Mouse (Mus musculus): ENCODE data around the gene Mcat.

Gene Mcat

DNA sequence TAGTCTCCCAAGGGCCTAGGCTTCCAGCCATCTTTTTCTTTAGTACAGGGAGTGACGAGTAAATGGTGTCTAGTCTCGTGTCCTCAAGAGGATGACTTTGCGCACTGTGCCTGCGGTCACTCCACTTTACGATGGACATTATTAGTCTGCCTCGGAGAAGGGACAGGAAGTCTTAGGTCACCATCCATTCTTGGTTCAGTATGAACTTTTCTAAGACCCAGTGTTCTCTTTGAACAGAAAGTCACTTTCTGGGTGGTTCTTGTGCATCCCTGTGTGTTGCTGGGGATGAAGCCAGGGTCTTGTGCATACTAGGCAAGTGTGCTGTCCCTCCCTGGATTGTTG, 27.7 kb downstream of the Mcat start:
- DNase-seq (ENCODE audit: low read depth), result no peak

DNA sequence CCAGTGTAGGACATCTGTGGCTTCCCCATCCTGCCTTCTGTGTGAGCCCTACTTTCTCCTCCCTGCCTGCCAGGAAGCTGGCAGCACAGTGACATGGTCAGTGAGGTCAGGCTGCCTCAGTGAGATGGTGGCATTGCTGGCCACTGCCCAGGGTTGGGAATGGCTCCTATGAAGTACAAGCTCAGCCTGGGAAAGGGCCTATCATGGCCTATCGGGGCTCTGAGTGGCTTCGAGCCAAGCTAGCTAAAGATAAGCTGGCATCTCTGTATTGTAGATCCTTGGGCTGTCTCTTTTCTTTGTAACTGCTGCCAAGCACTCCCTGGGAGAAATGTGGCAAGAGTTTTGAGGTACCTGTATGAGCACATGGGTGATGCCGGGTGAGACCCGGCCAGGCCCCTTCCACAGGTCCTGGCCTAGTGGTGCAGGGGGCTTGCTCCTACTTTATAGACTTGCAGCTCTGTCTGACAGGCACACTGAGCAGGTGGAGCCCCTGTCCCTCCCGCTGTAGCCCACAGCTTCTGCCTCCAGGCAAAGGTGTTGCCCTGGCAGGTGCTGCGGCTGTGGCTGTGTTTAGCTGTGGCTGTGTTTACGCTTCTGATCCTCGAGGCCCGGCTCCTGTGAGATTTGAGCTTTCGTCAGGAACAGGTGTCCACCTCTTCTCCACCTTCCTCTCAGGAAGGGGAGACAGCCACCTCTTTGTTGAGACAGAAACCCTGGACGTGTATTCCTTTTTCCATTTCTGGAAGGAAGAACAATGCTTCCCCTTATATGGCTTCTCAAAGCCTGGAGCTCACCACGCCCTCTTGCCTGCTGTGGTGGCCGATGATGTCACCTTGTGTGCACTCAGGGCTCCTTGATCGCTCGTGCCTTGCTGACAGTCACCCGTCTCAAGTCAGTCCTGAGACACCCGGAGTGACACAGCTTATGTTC, 28.4 kb downstream of the Mcat start:
- no peak for DNase-seq (ENCODE audit: low read depth)

DNA sequence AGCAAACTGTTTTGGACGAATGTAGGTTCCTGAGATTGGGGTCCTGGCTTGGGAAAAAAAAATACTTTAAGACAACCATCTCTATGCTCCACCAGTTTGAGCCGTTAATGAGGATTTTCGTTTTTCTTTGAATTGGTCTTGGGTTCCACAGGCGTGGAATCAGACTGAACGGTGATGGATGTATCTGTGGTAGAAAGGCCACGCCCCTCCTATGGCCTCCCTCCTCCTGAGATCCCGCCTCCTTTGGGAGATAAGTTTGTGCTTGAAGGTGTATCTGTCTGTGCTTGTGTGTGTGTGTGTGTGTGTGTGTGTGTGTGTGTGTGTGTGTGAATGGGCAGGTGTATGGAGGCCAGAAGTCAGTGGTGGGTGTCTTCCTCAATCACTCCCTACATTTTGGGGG, 31.0 kb downstream of the Mcat start:
- no peak for DNase-seq (ENCODE audit: low read depth)

DNA sequence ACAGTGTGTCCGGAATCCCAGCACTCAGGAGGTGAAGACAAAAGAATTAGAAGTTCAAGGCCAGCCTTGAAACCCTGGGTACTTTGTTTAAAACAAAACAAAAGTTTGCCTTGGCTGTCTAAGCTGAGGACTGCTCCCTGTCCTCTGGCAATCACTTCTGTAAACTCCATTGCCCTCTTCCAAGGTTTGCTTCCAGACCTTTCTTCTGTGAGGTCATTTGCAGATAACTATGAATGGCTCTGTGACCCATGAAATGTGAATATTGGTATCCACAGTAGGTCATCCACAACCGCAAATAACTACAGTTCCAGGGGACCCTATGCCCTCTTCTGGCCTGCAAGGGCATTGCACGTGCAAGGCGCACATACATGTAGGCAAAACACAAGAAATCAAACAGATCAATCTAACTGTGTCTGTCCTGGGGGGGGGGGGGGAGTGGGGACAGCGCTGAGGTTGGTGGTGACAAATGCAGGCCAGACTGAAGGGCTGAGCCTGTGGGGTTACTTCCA, 31.6 kb downstream of the Mcat start:
- DNase-seq (ENCODE audit: low read depth), result no peak

DNA sequence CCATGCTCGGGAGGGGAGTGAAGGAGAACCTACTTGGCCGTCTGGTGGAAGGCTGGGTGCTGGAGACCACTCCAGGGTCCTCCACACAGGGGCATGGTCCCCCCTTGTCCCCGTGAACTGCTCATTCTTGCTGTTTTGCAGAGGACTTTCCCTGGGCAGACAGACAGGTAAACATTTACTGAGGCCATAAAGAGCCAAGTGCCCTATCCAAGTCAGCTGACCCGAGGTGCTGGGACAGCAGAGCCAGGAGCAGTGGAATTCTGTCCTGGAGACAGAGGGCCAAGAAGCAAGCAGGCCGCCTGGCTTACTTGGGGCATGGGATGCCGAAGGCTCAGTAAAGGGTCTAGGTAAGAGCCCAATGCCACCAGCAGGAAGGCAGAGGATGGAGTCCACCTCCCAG, 32.9 kb downstream of the Mcat start:
- no peak for DNase-seq (ENCODE audit: low read depth)

DNA sequence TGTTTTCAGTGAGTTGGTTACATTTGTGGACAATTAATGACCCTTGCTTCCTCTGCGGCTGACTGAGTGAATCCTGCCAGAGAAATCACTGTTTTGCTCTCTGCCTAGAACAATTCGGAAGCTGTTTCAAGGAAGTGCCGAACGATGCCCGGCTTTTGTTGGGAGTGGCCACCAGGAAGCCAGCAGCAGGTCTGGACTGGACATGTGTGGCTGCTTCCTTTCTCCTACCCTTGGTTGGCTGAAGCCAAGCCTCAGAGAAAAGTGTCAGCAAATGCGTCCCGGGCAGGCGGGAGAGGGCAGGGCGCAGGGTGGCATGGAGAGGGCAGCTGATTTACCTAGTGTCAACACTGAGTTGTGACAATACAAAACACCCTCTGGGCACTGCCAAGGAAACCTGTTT, 33.4 kb downstream of the Mcat start:
- no peak for DNase-seq (ENCODE audit: low read depth)

DNA sequence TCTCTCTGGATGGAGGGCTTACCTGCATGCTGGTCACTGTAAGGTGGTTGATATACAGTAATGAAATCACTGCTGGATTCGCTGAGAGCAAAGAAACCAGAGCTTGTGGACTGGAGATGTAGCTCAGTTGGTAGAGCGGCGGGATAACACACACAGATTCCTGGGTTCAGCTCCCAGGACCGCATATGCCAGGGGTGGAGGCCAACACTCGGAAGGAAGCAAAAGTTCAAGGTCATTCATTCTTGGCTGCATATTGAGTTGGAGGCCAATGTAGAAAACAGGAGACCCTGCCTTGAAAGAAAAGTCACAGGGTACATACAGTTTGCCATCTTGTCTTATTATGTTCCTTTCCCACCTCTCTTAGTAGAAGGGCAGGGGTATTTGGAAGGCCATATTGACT, 33.8 kb downstream of the Mcat start:
- no peak for DNase-seq (ENCODE audit: low read depth)

DNA sequence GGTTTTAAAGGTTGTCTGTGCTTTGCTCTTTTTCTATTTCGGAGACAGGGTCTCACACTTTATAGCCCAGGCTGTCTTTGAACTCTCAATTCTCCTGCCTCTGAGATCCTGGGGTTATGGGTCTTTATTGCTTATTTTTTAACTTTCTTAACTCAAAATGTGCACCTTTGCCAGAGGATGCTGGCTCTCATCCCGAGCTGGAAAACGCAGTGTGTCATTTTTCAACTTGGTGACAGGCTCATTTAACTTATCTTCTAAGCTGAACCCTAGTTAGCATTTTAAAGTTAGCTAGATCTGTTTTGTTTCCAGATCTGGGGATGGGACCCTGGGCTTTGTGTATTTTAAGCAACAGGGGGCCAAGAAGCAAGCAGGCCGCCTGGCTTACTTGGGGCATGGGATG, 34.7 kb downstream of the Mcat start:
- no peak for DNase-seq (ENCODE audit: low read depth)

DNA sequence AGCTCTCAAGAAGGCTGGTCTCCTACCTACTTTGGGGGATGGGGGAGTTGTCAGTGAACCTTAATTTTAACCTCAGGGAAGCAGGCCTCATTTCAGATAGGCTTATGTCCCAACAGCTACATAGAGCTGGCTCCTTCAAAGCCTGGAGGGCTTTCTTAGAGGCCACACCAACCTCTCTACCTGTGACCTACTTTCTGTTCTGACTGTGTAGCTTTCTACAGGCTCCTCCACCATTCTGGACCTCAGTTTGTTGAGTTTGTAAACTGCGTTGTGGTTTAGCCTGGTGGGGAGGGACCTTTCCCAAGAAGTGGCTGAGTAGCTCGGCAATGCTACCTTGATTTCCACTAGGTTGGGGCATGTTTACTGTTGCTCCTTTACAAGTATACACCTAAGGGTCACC, 35.8 kb downstream of the Mcat start:
- DNase-seq (ENCODE audit: low read depth), result no peak

DNA sequence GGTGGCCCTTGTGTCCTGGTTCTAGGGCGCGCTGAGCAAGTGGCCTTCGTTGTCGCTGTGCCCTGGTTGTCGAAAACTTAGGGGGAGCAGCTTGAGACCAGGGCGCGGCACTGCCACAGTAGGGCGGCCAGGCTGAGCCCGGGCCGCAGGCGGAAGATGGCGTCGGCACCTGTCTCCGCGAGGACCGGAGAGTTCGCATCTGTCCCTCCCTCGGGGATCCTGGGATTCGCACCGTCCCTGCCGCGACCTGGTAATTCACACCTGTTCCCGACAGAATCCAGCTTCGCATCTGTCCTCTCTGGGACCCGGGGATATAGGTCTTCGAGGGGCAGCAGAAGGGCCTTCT, 36.5 kb downstream of the Mcat start:
- DNase-seq (ENCODE audit: low read depth), result no peak

DNA sequence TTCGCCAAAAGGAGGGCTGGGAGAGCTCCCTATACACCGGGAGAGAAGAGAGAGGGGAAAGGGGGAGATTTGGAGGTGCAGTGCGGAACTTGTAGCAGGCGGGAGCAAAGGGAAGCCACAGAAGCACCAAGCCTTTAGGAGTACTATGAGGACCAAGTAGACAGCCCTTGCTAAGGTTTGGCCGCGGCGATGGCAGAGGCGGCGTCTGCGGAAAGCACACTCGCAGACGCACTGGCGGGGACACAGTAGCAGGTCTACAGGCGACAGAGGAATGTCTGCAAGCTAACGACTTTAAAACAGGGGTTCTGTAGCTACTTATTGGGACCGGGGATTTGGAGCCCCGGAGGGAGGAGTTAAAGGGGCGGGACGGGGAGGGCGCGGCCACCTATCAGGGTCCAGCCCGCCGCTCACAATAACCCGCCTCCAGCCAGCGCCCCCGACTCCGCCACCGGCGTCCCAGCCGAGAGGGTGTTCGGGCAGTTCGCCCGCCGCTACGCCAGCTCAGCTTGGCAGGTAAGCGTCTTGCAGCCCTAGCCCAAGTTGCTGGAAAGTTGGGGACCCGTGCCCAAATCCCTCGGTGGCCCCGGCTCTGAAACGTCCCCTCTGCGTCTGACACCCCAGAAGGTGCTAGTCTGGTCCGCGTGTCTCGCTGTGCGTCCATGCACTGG, 37.0 kb downstream of the Mcat start, which contains the start of gene Bik:
TSS of gene Bik (plus strand) at position 439 of the 668 bp plus-strand sequence.
- DNase-seq (ENCODE audit: low read depth), result no peak

DNA sequence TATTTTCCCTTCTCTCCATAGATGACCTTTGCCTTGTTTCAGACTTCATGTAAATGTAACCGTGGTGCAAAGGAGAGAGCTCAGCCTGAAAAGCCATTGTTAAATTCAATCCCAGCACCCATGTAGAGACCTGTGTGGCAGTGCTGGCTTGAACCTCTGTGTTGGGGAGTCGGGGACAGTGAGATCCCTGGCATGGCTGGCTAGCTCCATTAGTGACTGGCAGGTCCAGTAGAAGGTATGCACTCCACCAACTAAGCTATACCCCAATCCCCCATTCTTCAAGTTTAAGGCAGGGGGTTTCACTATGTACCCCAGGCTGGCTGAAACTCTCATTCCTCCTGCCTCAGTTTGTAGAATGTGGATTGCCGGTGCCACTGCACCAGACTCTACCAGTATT, 39.3 kb downstream of the Mcat start:
- no peak for DNase-seq (ENCODE audit: low read depth)

DNA sequence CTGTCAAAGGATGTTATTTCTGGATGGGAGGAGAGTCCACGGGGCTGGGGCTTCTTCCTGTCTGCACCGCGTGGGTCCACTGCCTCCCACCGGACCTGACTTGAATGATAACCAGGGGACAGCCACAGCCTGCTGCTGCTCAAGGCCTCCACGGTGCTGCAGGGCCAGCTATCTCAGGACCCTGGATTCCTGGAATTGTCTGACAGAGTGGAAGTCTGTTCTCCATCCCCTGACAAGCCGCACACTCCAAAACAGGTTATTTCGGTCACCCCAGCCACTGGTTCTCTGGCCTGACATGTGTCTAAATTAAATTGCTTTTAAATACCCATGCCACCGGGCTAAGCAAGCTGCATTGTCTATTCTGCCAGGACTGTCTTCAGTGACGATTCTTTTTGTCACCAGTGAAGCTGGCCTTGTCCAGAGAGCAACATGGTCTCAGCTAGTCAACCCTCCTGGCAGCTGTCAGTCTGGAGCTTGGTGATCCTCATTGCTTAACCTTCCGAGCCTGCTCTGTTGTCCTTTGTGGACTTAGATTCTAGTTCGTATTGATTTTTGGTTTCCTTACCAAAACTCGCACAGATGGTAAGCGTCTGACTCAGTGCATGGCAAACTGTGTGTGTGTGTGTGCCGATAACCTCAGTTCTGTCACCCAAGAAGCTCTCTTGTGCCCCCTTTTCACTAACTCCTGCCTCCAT, 39.8 kb downstream of the Mcat start:
- no peak for DNase-seq (ENCODE audit: low read depth)

DNA sequence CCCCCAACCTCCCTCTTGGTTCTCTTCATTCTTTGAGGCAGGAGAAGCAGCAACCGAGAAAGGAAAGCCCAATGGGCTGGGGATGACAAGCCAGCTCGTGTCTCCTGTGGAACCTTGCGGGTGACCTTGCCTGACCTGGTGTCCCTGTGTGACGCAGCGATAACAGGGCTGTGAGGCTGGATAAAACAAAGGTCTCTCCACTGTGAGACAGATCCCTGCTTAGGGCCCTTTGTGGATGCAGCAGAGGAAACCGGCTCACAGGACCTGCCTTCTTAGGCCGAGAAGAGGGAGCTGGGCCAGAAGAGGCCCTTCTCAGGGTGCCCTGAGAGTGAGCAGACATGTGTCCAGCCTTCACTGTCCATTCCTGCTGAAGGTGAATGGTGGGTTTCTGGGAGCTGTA, 40.4 kb downstream of the Mcat start:
- no peak for DNase-seq (ENCODE audit: low read depth)

DNA sequence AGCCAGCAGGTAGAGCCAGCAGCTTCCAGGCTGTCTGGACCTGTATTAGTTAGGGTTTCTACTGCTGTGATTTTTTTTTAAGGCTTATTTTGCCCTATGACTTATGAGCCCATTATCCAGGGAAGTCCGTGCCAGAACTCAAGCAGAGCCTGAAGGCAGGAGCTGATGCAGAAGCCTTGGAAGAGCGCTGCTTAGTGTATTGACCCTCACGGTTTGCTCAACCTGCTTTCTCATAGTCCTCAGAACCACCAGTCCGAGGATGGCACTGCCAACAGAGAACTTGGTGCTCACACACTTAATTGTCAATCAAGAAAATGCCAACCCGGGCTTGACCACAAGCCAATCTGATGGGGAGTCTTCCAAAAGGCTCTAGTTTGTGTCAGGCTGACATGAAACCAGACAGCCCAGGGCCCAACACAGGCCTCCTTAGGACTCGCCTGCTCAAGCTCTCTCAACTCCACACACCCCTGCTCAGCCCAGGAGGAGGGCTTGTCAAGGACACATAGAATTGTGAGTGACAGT, 42.7 kb downstream of the Mcat start:
- DNase-seq (ENCODE audit: low read depth), result no peak

DNA sequence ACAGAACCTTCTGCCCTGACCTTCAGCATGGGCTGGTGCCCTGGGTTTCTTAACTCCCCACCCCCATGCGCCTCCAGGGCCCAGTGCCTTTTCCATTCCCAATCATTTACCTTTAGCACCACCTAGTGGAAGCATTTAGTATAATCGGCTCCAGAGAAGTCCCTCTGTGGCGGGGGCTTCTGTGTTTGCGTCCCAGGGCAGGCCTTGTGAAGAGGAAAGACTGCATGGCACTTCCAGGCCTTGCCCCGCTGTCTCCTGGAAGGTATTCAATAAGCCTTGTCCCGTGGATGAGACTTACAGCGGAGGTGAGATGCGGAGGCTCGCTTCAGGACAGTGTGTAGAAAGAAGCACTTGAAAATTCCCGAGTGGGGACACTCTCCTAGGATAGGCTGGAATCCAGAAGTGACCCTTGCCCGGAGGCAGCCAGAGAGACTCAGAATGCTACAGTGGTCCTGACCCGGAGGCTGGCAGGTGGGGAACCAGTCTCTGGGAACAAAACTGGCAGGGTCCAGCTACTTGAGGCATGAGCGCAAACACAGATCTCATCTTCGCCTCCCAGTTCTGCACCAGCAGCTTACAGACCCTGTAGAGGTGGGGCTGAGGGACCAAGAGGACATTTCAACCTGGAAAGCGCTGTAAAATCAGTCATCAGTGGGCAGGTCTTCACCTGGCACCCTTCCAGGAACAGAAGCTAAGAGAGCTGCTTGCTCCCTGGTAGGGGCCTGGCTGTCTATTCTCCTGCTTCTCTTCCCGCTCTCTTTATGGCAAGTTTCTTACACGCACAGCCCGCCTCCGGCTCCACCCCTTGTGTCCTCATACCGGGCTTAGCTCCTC, 45.2 kb downstream of the Mcat start:
- DNase-seq (ENCODE audit: low read depth), result peak; percentile 61

DNA sequence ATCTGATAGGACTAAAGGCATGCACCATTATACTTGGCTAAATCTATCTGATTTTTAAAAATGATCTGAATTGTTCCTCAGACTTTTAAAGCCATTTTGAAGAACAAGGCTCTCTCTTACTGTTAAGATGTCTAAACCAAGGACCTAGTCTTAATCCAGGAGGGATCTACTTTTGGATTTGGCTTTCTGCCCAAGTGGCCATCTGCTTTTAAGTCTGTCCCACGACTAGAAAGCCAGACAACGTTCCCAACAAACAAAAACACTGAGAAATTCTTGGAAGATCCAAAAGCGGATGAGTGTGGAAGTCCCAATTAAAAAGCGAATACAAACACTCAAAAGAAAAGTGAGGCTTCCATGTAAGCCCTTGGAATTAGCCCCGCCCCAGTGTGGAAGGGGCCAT, 48.6 kb downstream of the Mcat start:
- DNase-seq (ENCODE audit: low read depth), result no peak

DNA sequence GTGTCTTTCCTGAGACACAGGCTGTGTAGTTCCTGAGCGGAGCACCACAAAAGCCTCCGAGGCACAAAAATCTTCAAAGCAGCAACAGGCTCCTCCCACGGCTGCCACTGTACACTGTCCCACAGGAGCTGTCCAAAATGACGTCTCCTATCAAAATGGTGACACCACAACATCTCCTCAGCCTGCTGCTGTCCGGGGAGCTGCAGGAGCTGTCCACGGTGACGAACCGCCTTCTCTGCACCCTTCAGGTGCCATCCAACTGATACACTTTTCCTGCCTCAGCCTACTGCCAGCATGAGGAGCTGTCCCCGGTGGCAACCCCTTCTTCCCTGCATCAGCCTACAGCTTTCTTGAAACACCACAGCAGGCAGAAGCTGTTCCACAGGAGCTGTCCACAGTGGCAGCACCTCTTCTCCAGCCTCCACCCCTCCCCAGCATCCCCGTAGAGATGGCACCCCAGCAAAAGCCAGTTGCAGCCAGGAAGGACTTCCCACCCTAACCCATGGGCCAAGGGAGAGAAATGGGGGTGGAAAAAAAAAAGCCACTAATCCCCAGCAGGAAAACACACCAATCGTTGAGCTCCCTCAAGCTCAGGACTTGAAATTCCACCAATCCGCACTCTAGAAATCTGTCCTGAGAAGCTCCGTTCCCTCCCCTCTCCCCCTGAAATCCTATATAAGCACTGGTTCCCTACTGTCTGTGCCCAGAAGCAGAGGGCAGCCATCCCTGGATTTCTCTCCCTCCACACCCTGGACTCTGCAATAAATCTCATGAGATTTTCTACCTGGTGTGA, 50.9 kb downstream of the Mcat start:
- DNase-seq (ENCODE audit: low read depth), result no peak

DNA sequence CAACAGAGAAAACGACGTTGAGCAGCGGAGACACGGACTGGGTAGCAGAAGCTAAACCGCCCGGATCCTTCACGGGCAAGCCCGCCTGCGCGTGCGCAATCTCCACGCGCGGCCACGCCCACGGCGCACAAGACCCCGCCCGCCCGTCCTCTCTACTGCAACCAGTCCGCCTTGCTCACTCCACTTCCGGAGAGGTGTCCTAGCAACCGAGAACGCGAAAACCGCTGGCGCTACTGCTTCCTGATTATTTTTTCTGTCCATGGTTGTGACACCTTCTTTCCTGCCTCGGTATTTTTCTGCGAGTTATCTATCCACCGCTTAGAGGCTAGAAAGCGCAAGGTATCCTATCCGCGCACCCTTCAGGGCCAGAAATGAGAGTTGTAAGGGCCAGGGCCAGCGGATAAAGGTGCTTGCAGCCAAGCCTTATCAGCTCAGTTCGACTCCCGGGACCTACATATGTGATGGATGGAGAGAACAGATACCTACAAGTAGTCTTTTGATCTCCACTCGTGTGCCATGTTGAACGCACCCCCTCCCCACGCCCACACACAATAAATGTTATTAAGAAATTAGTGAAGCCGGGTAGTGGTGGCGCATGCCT, 52.7 kb downstream of the Mcat start, which contains the start of gene Ttll1:
TSS of gene Ttll1 (minus strand) at position 89 of the 601 bp plus-strand sequence.
- peak; percentile 83 for DNase-seq (ENCODE audit: low read depth)

Data from c-Kit-positive CD71-positive TER-119-negative erythroid progenitor cells, embryonic 14.5 days (primary cell).